Mouse (Mus musculus): Measurements from ENCODE around the gene Cnbd2.

- no peak for TF ChIP-seq POLR2A (IDR thresholded peaks at IDR 0.05; ENCODE audit: borderline replicate concordance, low read depth, low read length)
- no peak for TF ChIP-seq CTCF (IDR thresholded peaks at IDR 0.05; ENCODE audit: low read depth, low read length)
Measured at GRCm38 (mm10) chr2:156330681-156331080, 18.6 kb downstream of the Cnbd2 start.

Data from bone marrow macrophage, adult 2 months (primary cell).